Mouse (Mus musculus) megakaryocyte, adult 5-6 weeks (primary cell): ENCODE measurements around the gene 1700129C05Rik. TPM values are rescaled to one million over a fixed set of nuclear protein-coding genes. Genes with fewer than 3 reads are reported as not detected.

Experiments
- ATAC-seq: 2 replicates; pipeline ENCODE4 v1.8.0; 2016; ENCODE audit warnings: mild to moderate bottlenecking, inconsistent platforms; ENCODE audit not compliant: poor library complexity, severe bottlenecking
- total RNA-seq, 2 experiments: library from RNA; stranded (forward) in 1 of 2; stranded (reverse) in 1 of 2; fragments of 153-499, 151-499 nt in 1 of 2; fragments of 221-1000, 200-1000 nt in 1 of 2; gene quantifications; 2 replicates each; pipeline versions ENCODE4 v1.2.3 to v1.2.4; 2015 to 2017

1700129C05Rik gene
- total RNA-seq (2015) (not detected in 2 replicates), total RNA-seq (2017) (not detected in 2 replicates)

DNA sequence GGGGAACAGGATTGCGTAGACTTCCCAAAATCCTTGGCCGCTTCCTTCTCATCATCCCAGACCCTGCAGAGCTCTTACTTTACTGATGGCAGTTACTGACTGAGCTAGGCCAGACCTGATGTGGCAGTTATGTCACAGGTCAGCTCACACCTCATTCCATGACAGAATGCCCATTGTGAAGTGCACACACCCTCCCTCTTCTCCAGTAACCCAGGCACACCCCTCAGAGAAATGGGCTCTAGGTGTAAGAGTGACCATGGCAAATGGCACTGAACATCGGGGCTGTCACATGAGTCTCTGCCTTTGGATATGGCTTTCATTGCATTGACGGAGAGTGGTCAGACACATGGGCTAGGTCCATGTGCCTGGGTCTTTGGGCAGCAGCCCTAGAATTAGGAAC is at the start of gene 1700129C05Rik:
1700129C05Rik (minus strand) TSS at position 101 of the 400 bp plus-strand sequence.
- ATAC-seq = no peak

DNA sequence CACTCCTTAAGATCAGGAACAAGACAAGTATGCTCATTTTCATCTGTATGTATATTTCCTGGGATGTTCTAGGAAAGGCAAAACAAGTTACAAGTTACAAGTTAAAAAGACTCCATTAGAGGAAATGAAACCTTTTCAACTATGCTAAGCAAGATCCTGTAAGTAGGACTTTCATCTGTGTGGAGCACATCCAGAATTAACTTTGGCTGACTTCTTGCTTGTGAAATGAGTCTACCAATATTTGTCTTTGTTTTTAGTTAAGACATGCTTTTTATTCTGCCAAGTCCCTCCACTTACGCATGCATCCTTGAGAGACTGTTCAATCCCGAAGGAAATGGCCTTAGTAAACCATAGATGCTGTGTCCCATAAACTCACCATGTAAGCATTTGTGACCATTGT is 43.4 kb upstream of the 1700129C05Rik start:
- no peak for ATAC-seq

DNA sequence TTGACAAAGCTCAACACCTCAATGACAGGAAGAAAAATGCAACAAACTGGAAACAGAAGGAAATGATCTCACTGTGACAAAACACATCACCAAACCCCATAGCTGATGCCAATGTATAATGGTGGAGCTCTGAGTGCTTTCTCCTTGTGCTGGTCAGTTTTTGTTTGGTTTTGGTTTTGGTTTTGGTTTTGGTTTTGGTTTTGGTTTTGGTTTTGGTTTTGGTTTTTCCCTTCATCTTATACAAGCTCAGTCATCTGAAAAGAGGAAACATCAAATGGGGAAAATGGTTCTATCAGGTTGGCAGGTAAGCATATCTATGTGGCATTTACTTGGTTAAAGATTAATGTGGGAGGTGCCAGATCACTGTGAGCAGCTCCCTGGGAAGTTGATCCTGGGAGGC is 42.8 kb upstream of the 1700129C05Rik start:
- no peak for ATAC-seq

DNA sequence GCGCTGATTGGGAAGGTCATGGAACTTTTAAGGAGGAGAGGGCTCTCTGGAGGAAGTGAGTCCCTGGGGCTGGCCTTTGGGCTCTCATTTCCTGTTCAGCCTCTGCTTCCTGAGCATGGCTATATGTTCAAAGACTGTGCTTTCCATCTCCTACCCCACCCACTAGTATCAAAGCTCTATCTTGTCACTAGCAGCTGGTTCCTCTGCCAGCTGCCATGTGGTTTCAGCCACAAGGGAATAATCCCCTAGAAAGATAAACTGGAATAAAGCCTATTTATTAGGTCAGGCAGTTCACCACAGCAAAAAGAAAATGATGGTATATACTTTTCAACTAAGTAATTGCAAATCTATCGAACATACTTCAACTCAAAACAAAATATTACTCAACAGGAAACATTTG is 40.0 kb upstream of the 1700129C05Rik start:
- ATAC-seq = no peak

DNA sequence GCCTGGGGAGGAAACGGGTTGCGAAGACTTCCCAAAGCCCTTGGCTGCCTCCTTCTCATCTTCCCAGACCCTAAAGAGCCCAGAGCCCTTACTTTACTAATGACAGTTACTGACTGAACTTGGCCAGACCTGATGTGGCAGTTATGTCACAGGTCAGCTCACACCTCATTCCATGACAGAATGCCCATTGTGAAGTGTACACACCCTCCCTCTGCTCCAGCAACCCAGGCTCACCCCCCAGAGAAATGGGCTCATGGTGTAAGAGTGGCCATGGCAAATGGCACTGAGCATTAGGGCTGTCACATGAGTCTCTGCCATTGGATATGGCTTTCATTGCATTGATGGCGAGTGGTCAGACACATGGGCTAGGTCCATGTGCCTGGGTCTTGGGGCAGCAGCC is 36.0 kb upstream of the 1700129C05Rik start, which contains the start of gene Gm5142:
Gm5142 (minus strand) TSS at position 101 of the 400 bp plus-strand sequence.
- ATAC-seq = no peak

DNA sequence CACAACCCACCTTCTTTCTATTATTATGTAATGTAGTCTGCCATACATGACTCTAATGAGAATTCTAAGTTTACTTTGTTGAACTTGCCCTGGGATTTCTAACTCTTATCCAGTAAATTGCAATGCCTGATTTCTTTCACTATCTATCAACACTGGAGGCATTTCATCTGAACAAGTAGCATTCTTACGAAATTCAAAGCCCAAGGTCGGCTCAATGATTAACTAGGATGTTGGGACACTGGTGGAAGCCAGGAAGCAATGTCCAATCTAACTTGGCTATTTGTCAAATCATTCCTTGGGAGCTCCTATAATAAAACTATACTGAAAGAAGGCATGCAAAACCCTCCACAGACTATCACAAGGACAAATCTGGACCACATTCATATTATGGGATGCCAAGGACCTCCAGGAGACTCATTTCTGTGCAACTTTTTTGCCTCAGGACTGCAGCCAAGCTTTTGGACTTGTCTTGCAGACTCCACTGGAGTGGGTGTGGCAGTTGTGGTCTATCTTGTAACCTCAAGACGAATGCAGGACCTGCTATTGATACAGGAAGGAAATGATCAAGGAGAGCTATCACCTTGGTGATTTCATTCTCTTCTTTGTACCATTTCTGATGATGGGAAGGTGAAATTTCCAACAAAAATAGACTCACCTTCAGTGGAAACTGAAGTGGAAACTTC is 14.5 kb upstream of the 1700129C05Rik start:
- ATAC-seq = no peak

DNA sequence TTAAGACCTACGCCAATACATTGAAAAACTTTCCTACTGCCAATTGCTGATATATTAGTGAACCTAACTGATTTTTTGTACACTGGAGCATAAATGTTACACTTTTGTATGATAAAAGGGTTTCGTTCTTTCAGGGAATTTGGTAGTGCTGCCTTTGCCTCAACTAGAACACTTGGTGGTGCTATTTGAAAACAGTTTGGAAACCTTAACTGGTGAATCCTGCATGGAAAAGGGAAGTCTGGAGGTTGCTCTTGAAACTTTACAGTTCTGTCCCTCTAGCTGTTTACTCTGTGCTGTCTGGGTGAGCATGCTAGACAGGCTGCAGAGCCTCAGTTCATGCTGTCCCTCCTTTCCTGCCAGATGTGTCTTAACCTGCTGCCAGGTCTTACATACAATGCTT is 12.9 kb upstream of the 1700129C05Rik start:
- ATAC-seq = no peak

DNA sequence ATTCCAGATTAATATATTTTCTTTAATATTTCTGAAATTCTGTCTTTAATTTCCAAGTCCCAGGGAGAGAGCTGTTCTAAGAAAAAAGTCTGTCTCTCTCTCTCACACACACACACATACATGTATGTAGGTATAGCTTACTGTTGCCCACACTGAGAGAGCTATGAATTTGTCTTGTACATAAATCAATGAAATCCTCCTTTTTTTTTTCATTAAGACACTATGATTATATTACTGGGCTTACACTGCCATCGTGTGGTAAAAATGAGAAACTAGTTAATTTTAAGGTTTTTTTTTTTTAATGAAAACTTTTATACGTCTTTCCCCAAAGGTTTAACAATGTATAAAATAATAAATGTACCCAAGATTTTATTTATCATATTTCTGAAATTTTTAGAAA is 28.4 kb downstream of the 1700129C05Rik start:
- ATAC-seq = no peak

DNA sequence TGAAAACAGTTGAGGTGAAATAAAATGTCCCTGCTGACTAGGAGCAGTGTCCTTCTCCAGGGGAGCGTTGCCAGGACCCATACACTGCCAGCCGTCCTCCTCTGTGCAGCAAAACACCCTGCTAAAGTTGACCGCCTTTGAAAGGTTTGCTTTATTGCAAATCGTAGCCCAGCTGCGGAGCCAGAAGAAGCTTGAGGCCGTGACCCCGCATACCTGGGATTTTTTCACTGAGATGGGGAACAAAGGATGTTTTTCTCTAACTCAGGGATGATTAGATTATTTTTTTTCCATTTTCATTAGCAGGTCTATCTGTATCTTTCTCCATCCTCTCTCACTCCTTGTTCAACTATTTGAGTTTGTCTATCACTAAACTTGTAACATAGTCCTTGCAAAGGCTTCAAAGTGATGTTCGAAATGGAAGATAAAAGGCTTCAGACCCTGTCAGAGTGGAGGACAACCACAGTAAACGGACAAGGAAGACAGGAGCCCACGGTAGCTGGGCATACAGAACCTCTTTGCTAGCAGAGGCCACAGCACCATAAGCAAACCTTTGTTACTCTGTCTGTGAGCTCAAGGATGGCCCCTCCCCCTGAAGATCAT is 38.6 kb downstream of the 1700129C05Rik start:
- ATAC-seq = no peak

DNA sequence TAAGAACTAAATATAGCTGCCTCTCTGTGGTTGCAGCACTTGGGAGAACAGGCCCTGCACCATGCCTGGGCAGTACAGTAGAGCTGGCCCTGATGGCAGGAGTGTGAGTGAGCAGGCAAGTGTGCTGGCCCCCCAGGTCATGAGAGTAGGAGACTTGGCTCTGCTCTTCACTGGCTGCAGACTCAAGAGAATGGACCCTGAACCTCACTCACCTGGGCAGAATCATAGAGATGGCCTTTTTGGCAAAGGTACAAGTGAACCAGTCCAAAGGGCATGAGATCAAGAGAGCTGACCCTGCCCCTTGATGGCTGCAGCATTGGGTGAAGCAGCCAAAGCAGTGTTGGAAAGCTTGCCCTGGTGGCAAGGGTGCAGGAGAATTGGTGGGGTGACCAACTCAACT is 49.1 kb downstream of the 1700129C05Rik start:
- ATAC-seq = no peak

DNA sequence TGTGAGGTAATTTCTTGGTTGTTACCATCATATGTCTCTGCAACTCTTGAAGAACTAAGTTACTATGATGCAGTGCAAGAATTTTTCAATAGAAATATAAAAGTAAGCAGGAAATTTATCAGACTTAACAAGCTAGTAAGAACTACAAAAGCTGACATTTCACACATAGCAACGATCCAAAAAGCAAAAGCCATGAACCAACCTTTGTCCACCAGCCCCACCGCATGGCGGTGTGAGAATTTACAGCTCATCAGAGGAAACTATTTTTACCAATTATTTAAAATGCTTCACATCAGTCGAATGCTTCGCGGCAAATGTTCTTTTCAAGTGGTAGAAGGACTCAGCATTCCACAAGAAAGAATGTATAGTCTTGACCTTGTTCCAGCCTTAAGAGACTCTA is 58.3 kb downstream of the 1700129C05Rik start:
- ATAC-seq = no peak

Other genes with a start within 250 kb of the 1700129C05Rik start
- gene Gm5142, start 35.9 kb upstream of the 1700129C05Rik start, total RNA-seq (2015) = not detected in 2 replicates
- gene Gm5142, start 35.9 kb upstream of the 1700129C05Rik start, total RNA-seq (2017) = not detected in 2 replicates
- gene Rcbtb1, start 58.3 kb upstream of the 1700129C05Rik start, total RNA-seq (2015) = 28.0 and 32.7 TPM in 2 replicates
- gene Rcbtb1, start 58.3 kb upstream of the 1700129C05Rik start, total RNA-seq (2017) = 16.7 and 19.7 TPM in 2 replicates
- 1.4 TPM in 1 of 2 replicates, not detected in the other for gene Gm6904, start 117.3 kb upstream of the 1700129C05Rik start, total RNA-seq (2015)
- not detected in 2 replicates for gene Gm6904, start 117.3 kb upstream of the 1700129C05Rik start, total RNA-seq (2017)
- 7.3 and 8.0 TPM in 2 replicates for gene Phf11a, start 154.6 kb upstream of the 1700129C05Rik start, total RNA-seq (2015)
- gene Phf11a, start 154.6 kb upstream of the 1700129C05Rik start, total RNA-seq (2017) = 7.5 and 9.8 TPM in 2 replicates
- gene Phf11b, start 198.5 kb upstream of the 1700129C05Rik start, total RNA-seq (2015) = 28.6 and 31.1 TPM in 2 replicates
- 38.6 and 43.7 TPM in 2 replicates for gene Phf11b, start 198.5 kb upstream of the 1700129C05Rik start, total RNA-seq (2017)
- gene Phf11d, start 222.6 kb upstream of the 1700129C05Rik start, total RNA-seq (2015) = 8.1 and 12.3 TPM in 2 replicates
- gene Phf11d, start 222.6 kb upstream of the 1700129C05Rik start, total RNA-seq (2017) = 17.4 and 20.1 TPM in 2 replicates